Mouse (Mus musculus): ENCODE results near the gene Rapgefl1. TPM values are rescaled to one million over a fixed set of nuclear protein-coding genes. Genes with fewer than 3 reads are reported as not detected.
A peak's percentile ranks its signal among the peaks of the same experiment; 100 is the strongest.

Gene Rapgefl1
- polyA plus RNA-seq, 1 experiment from 2014 or later: 6.3 TPM

DNA sequence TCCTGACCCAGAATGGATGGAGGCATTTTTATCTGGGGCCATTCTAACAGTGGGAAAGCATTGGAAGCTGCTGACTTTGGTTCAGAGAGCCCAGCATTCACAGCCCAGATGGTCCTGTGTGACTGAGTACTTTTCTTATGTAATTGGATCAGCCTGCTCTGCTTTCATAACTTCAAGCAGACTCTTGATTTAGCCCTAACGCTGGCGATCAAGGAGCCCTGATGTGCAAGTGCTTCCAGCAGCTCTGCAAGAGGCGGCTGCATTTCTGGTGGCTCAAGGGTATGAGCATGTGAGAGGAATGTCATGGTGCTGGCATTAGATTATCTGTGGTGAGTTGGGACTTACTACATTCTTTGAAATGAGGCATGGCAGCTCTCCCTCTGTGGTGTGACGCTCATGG lies 35.5 kb downstream of the Rapgefl1 start:
- peak; percentile 37; the same call in 1 of the 2 replicates for ATAC-seq (ENCODE audit: low read depth)

GRCm38 (mm10) chr11:98873900-98874299 lies 37.3 kb downstream of the Rapgefl1 start:
- H3K36me3 ChIP-seq (ENCODE audit: control insufficient read depth, insufficient read depth, low read length): peaks cover 21% of the 10 kb centered on the region; the same call in 1 of the 2 replicates

More for the DNA sequence above, 35.5 kb downstream of the Rapgefl1 start:
- Histone ChIP-seq H3K4me3 (ENCODE audit: low read depth, low read length) (no peak overlapping the region), H3K36me3 (ENCODE audit: control insufficient read depth, insufficient read depth, low read length) (peaks cover 40% of the 10 kb centered on the region; the same call in 1 of the 2 replicates), H3K27ac (replicated peaks; ENCODE audit: low read depth, low read length) (peak overlapping the region; percentile 75), H3K9me3 (ENCODE audit: control insufficient read depth, low read length) (no peaks in the 10 kb centered on the region), H3K9ac (ENCODE audit: low read depth, low read length) (no peak overlapping the region; the same call in 1 of the 2 replicates), H3K4me2 (ENCODE audit: low read depth, low read length) (no peak overlapping the region), H3K27me3 (replicated peaks; ENCODE audit: control insufficient read depth, insufficient read depth, low read length) (no peaks in the 10 kb centered on the region), H3K4me1 (ENCODE audit: control insufficient read depth, insufficient read depth, low read length) (peaks cover 8% of the 10 kb centered on the region; the same call in 1 of the 2 replicates)
- DNase-seq (ENCODE audit: low spot score): peak; percentile 81
- WGBS: 40% methylated on average over 4 of the region's 4 CpGs

GRCm38 (mm10) chr11:98877001-98877400 lies 40.4 kb downstream of the Rapgefl1 start:
- Histone ChIP-seq H3K9me3 (ENCODE audit: control insufficient read depth, low read length) (no peaks in the 10 kb centered on the region), H3K27me3 (replicated peaks; ENCODE audit: control insufficient read depth, insufficient read depth, low read length) (no peaks in the 10 kb centered on the region), H3K9ac (ENCODE audit: low read depth, low read length) (no peak overlapping the region), H3K4me2 (ENCODE audit: low read depth, low read length) (no peak overlapping the region), H3K36me3 (ENCODE audit: control insufficient read depth, insufficient read depth, low read length) (peaks cover 19% of the 10 kb centered on the region; the same call in 1 of the 2 replicates), H3K4me1 (ENCODE audit: control insufficient read depth, insufficient read depth, low read length) (no peaks in the 10 kb centered on the region; the same call in 1 of the 2 replicates), H3K4me3 (ENCODE audit: low read depth, low read length) (no peak overlapping the region), H3K27ac (replicated peaks; ENCODE audit: low read depth, low read length) (no peak overlapping the region)
- ATAC-seq (ENCODE audit: low read depth) (no peak), DNase-seq (ENCODE audit: low spot score) (no peak)
- WGBS: 90% methylated on average over 9 of the region's 9 CpGs

More at GRCm38 (mm10) chr11:98873900-98874299, 37.3 kb downstream of the Rapgefl1 start:
- Histone ChIP-seq H3K27me3 (replicated peaks; ENCODE audit: control insufficient read depth, insufficient read depth, low read length) (no peaks in the 10 kb centered on the region), H3K27ac (replicated peaks; ENCODE audit: low read depth, low read length) (no peak overlapping the region), H3K9me3 (ENCODE audit: control insufficient read depth, low read length) (no peaks in the 10 kb centered on the region), H3K9ac (ENCODE audit: low read depth, low read length) (no peak overlapping the region), H3K4me1 (ENCODE audit: control insufficient read depth, insufficient read depth, low read length) (peaks cover 8% of the 10 kb centered on the region), H3K4me3 (ENCODE audit: low read depth, low read length) (no peak overlapping the region), H3K4me2 (ENCODE audit: low read depth, low read length) (no peak overlapping the region)
- ATAC-seq (ENCODE audit: low read depth): no peak; the same call in 1 of the 2 replicates
- DNase-seq (ENCODE audit: low spot score): no peak
- WGBS: 94% methylated on average over 9 of the region's 9 CpGs

DNA sequence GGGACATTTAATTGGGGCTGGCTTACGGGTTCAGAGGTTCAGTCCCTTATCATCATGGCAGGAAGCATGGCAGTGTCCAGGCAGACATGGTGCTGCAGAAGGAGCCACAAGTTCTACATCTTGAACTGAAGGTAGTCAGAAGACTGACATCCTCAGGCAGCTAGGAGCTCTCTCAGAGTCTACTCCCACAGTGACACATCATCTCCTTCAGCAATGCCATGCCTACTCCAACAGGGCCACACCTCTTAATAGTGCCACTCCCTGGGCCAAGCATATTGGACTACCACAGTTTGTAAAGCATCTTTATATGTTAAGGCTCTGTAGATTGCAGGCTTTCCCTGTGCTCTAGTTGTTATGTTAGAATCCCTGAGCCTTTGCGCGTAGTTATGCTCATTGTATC lies 51.1 kb downstream of the Rapgefl1 start:
- no peak for DNase-seq (ENCODE audit: low spot score)

DNA sequence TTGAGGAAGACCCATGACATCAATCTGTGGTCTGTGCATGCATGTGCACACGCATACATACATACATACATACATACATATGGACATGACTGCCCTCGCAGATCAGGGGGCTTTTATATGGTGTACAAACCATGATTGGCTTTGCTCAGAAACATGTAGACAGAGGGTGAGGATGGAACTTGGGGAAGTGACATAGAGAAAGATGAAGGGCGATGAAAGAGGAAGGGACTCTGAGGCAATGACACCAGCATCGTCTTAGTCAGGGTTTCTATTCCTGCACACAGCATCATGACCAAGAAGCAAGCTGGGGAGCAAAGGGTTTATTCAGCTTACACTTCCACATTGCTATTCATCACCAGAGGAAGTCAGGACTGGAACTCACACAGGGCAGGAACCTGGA lies 52.5 kb downstream of the Rapgefl1 start:
- no peaks in the 10 kb centered on the region for H3K9me3 ChIP-seq (ENCODE audit: control insufficient read depth, low read length)
- no peaks in the 10 kb centered on the region for H3K4me1 ChIP-seq (ENCODE audit: control insufficient read depth, insufficient read depth, low read length)
- peaks cover 94% of the 10 kb centered on the region for H3K36me3 ChIP-seq (ENCODE audit: control insufficient read depth, insufficient read depth, low read length)
- WGBS: 99% methylated on average over 4 of the region's 4 CpGs
- no peak for DNase-seq (ENCODE audit: low spot score)
- H3K27me3 ChIP-seq (replicated peaks; ENCODE audit: control insufficient read depth, insufficient read depth, low read length): no peaks in the 10 kb centered on the region
- H3K4me2 ChIP-seq (ENCODE audit: low read depth, low read length): no peak overlapping the region
- H3K27ac ChIP-seq (replicated peaks; ENCODE audit: low read depth, low read length): no peak overlapping the region
- H3K4me3 ChIP-seq (ENCODE audit: low read depth, low read length): no peak overlapping the region
- ATAC-seq (ENCODE audit: low read depth): no peak
- no peak overlapping the region for H3K9ac ChIP-seq (ENCODE audit: low read depth, low read length)

More for the DNA sequence above, 51.1 kb downstream of the Rapgefl1 start:
- no peak overlapping the region for H3K9ac ChIP-seq (ENCODE audit: low read depth, low read length)
- H3K36me3 ChIP-seq (ENCODE audit: control insufficient read depth, insufficient read depth, low read length): peaks cover 81% of the 10 kb centered on the region
- no peak overlapping the region for H3K27ac ChIP-seq (replicated peaks; ENCODE audit: low read depth, low read length)
- no peaks in the 10 kb centered on the region for H3K4me1 ChIP-seq (ENCODE audit: control insufficient read depth, insufficient read depth, low read length)
- no peaks in the 10 kb centered on the region for H3K27me3 ChIP-seq (replicated peaks; ENCODE audit: control insufficient read depth, insufficient read depth, low read length)
- H3K9me3 ChIP-seq (ENCODE audit: control insufficient read depth, low read length): no peaks in the 10 kb centered on the region
- H3K4me2 ChIP-seq (ENCODE audit: low read depth, low read length): no peak overlapping the region
- no peak for ATAC-seq (ENCODE audit: low read depth)
- WGBS: 98% methylated on average over 3 of the region's 3 CpGs
- H3K4me3 ChIP-seq (ENCODE audit: low read depth, low read length): no peak overlapping the region

DNA sequence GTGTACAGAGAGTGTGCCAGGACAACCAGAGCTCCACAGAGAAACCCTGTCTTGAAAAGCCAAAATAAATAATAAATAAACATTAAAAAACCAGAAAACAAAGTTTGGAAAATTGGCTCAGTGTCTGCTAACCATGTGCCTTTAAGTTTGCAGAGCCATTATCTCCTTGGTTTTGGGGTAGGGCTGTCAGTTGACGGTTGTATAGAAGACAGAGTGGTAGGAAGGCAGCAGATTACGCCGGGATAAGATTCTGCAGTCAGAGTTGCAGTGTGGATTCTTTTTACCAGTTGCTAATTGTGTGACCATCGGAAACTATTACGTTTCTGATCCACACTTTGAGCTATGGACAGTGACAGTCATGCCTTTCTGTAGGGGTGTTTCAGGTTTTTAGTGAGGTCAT lies 53.4 kb downstream of the Rapgefl1 start:
- Histone ChIP-seq H3K4me3 (ENCODE audit: low read depth, low read length) (no peak overlapping the region), H3K9ac (ENCODE audit: low read depth, low read length) (no peak overlapping the region), H3K36me3 (ENCODE audit: control insufficient read depth, insufficient read depth, low read length) (peaks cover 94% of the 10 kb centered on the region), H3K4me1 (ENCODE audit: control insufficient read depth, insufficient read depth, low read length) (no peaks in the 10 kb centered on the region), H3K27ac (replicated peaks; ENCODE audit: low read depth, low read length) (no peak overlapping the region), H3K27me3 (replicated peaks; ENCODE audit: control insufficient read depth, insufficient read depth, low read length) (no peaks in the 10 kb centered on the region), H3K4me2 (ENCODE audit: low read depth, low read length) (no peak overlapping the region), H3K9me3 (ENCODE audit: control insufficient read depth, low read length) (no peaks in the 10 kb centered on the region)
- ATAC-seq (ENCODE audit: low read depth) (no peak), DNase-seq (ENCODE audit: low spot score) (no peak)
- WGBS: 86% methylated on average over 5 of the region's 5 CpGs

DNA sequence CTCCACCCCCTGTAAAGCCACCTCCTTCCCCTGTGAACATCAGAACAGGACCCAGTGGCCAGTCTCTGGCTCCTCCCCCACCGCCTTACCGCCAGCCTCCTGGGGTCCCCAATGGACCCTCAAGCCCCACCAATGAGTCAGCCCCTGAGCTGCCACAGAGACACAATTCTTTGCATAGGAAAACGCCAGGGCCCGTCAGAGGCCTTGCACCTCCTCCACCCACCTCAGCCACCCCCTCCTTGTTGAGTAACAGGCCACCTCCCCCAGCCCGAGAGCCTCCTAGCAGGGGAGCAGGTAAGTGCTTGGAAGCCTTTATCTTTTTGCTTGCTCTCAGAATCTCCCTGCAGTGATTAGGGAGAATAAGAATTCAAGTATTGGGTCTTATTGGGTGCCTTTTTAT lies 55.8 kb downstream of the Rapgefl1 start:
- H3K36me3 ChIP-seq (ENCODE audit: control insufficient read depth, insufficient read depth, low read length): peaks cover 92% of the 10 kb centered on the region
- no peaks in the 10 kb centered on the region for H3K9me3 ChIP-seq (ENCODE audit: control insufficient read depth, low read length)
- no peaks in the 10 kb centered on the region for H3K4me1 ChIP-seq (ENCODE audit: control insufficient read depth, insufficient read depth, low read length)
- 63% methylated on average over 5 of the region's 5 CpGs for WGBS
- no peak overlapping the region for H3K4me3 ChIP-seq (ENCODE audit: low read depth, low read length)
- no peak overlapping the region for H3K4me2 ChIP-seq (ENCODE audit: low read depth, low read length)
- H3K27ac ChIP-seq (replicated peaks; ENCODE audit: low read depth, low read length): 0 out of 2 replicates have a peak overlapping the region, but pooled peaks have one; percentile 35
- ATAC-seq (ENCODE audit: low read depth) (no peak), DNase-seq (ENCODE audit: low spot score) (no peak)
- no peaks in the 10 kb centered on the region for H3K27me3 ChIP-seq (replicated peaks; ENCODE audit: control insufficient read depth, insufficient read depth, low read length)
- H3K9ac ChIP-seq (ENCODE audit: low read depth, low read length): no peak overlapping the region

GRCm38 (mm10) chr11:98900529-98901125 lies 64.0 kb downstream of the Rapgefl1 start:
- Histone ChIP-seq H3K27ac (replicated peaks; ENCODE audit: low read depth, low read length) (no peak overlapping the region), H3K4me3 (ENCODE audit: low read depth, low read length) (no peak overlapping the region), H3K4me1 (ENCODE audit: control insufficient read depth, insufficient read depth, low read length) (peaks cover 9% of the 10 kb centered on the region), H3K9me3 (ENCODE audit: control insufficient read depth, low read length) (no peaks in the 10 kb centered on the region), H3K27me3 (replicated peaks; ENCODE audit: control insufficient read depth, insufficient read depth, low read length) (no peaks in the 10 kb centered on the region), H3K36me3 (ENCODE audit: control insufficient read depth, insufficient read depth, low read length) (peaks cover 56% of the 10 kb centered on the region), H3K4me2 (ENCODE audit: low read depth, low read length) (no peak overlapping the region), H3K9ac (ENCODE audit: low read depth, low read length) (no peak overlapping the region)
- WGBS: 83% methylated on average over 12 of the region's 12 CpGs
- DNase-seq (ENCODE audit: low spot score) (no peak), ATAC-seq (ENCODE audit: low read depth) (no peak)

All from embryonic facial prominence, embryonic 14.5 days (tissue).